Mouse (Mus musculus): ENCODE measurements around the gene Gm7298. TPM values are rescaled to one million over a fixed set of nuclear protein-coding genes. Genes with fewer than 3 reads are reported as not detected.
"Not testable (repeated sequence)": the region's sequence is repeated elsewhere in the genome, so short reads cannot be mapped to it uniquely, and the experiment has no call there.

Gene Gm7298
- polyA plus RNA-seq (2014; fragmentation: Nextera tagmentation; extraction: Ambion mirVana), result not detected in 2 replicates

GRCm38 (mm10) chr6:121732632-121733031, at the start of gene Gm7298:
Gene Gm7298, plus strand, starts transcription at chr6:121732932.
- DNase-seq (ENCODE audit: low spot score, missing footprints) (no peak), ATAC-seq (ENCODE audit: low FRiP score) (no peak)
- Histone ChIP-seq H3K36me3 (ENCODE audit: control insufficient read depth, insufficient read depth, low read length) (no peaks in the 10 kb centered on the region), H3K4me2 (no peak within 1 kb of the TSS), H3K4me1 (ENCODE audit: control insufficient read depth, insufficient read depth, low read length) (no peaks in the 10 kb centered on the region), H3K9me3 (ENCODE audit: control insufficient read depth, low read length) (no peaks in the 10 kb centered on the region; the same call in 1 of the 2 replicates), H3K27me3 (ENCODE audit: control insufficient read depth, insufficient read depth, low read length) (no peaks in the 10 kb centered on the region), H3K4me3 (ENCODE audit: low read depth, low read length) (no peak within 1 kb of the TSS), H3K27ac (ENCODE audit: low read depth, low read length) (no peak within 1 kb of the TSS), H3K9ac (ENCODE audit: low read length) (no peak within 1 kb of the TSS)
- WGBS, result 79% methylated on average over 3 of the region's 3 CpGs

- DNase-seq (ENCODE audit: low spot score, missing footprints), result no peak
These were observed 95.3 kb downstream of the Gm7298 start for GRCm38 (mm10) chr6:121828034-121828433.

GRCm38 (mm10) chr6:121836361-121836760, 103.6 kb downstream of the Gm7298 start:
- no peak overlapping the region for H3K4me2 ChIP-seq
- no peak for ATAC-seq (ENCODE audit: low FRiP score)
- WGBS, result 91% methylated on average over 1 of the region's 1 CpGs
- H3K4me3 ChIP-seq (ENCODE audit: low read depth, low read length), result no peak overlapping the region
- no peak for DNase-seq (ENCODE audit: low spot score, missing footprints)
- H3K27me3 ChIP-seq (ENCODE audit: control insufficient read depth, insufficient read depth, low read length), result no peaks in the 10 kb centered on the region
- no peaks in the 10 kb centered on the region for H3K36me3 ChIP-seq (ENCODE audit: control insufficient read depth, insufficient read depth, low read length)
- H3K27ac ChIP-seq (ENCODE audit: low read depth, low read length), result no peak overlapping the region
- no peaks in the 10 kb centered on the region; the same call in 1 of the 2 replicates for H3K9me3 ChIP-seq (ENCODE audit: control insufficient read depth, low read length)
- no peak overlapping the region for H3K9ac ChIP-seq (ENCODE audit: low read length)
- H3K4me1 ChIP-seq (ENCODE audit: control insufficient read depth, insufficient read depth, low read length), result no peaks in the 10 kb centered on the region

More at GRCm38 (mm10) chr6:121828034-121828433, 95.3 kb downstream of the Gm7298 start:
- Histone ChIP-seq H3K9me3 (ENCODE audit: control insufficient read depth, low read length) (no peaks in the 10 kb centered on the region; the same call in 1 of the 2 replicates), H3K4me2 (no peak overlapping the region), H3K4me1 (ENCODE audit: control insufficient read depth, insufficient read depth, low read length) (no peaks in the 10 kb centered on the region), H3K9ac (ENCODE audit: low read length) (no peak overlapping the region), H3K27me3 (ENCODE audit: control insufficient read depth, insufficient read depth, low read length) (no peaks in the 10 kb centered on the region), H3K36me3 (ENCODE audit: control insufficient read depth, insufficient read depth, low read length) (no peaks in the 10 kb centered on the region), H3K27ac (ENCODE audit: low read depth, low read length) (no peak overlapping the region), H3K4me3 (ENCODE audit: low read depth, low read length) (no peak overlapping the region)
- no peak for ATAC-seq (ENCODE audit: low FRiP score)
- WGBS, result 79% methylated on average over 4 of the region's 4 CpGs

- not testable (repeated sequence) for H3K4me2 ChIP-seq; H3K36me3 ChIP-seq (ENCODE audit: control insufficient read depth, insufficient read depth, low read length); H3K4me3 ChIP-seq (ENCODE audit: low read depth, low read length); ATAC-seq (ENCODE audit: low FRiP score); DNase-seq (ENCODE audit: low spot score, missing footprints); H3K4me1 ChIP-seq (ENCODE audit: control insufficient read depth, insufficient read depth, low read length); H3K9me3 ChIP-seq (ENCODE audit: control insufficient read depth, low read length); H3K9ac ChIP-seq (ENCODE audit: low read length); H3K27ac ChIP-seq (ENCODE audit: low read depth, low read length); H3K27me3 ChIP-seq (ENCODE audit: control insufficient read depth, insufficient read depth, low read length)
- 78% methylated on average over 4 of the region's 4 CpGs for WGBS
These were observed 105.5 kb downstream of the Gm7298 start, which contains the start of gene Mug1 for GRCm38 (mm10) chr6:121838271-121838670. Gene Mug1, plus strand, starts transcription at chr6:121838541.

Other genes starting within 250 kb of the Gm7298 start
- gene A2m, start 97.6 kb upstream of the Gm7298 start, polyA plus RNA-seq (2014; fragmentation: Nextera tagmentation; extraction: Ambion mirVana), result 8.9 and 9.1 TPM in 2 replicates
- not detected in 2 replicates for gene Mug1, start 105.6 kb downstream of the Gm7298 start, polyA plus RNA-seq (2014; fragmentation: Nextera tagmentation; extraction: Ambion mirVana)